Mouse (Mus musculus) testis, adult 2 months (tissue): ENCODE measurements around the gene Ptpn9.

Experiments used
- CTCF ChIP-seq: fragments of 200-500 bp; IDR thresholded peaks from 2 replicates; pipeline ENCODE4 v1.5.1; 2012; ENCODE audit warnings: low read depth, mild to moderate bottlenecking, inconsistent platforms, low read length, moderate library complexity; ENCODE audit not compliant: control insufficient read depth, insufficient read depth, insufficient replicate concordance
- POLR2A ChIP-seq: fragments of 200-500 bp; IDR thresholded peaks from 2 replicates; pipeline ENCODE4 v1.6.1; 2012; ENCODE audit warnings: low read depth, mild to moderate bottlenecking, inconsistent platforms, low read length, moderate library complexity; ENCODE audit not compliant: control insufficient read depth

DNA sequence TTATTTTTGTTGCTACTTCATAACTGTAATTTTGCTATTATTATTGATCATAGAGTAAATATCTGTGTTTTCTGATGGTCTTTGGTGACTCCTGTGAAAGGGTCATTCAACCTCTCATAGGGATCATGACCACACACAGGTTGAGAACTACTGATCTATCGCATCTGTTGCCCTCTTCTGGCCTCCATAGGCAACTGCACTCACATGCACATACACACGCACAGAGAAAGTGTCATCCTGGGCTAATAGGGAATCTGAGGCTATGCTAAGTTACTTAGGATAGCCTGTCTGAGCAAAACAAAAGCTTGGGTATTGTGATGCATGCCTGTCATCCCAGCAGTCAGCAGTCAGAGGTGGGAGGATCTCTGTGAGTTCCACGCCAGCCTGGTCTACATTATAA lies 33.1 kb upstream of the Ptpn9 start:
- TF ChIP-seq CTCF (no peak), POLR2A (no peak)
